Mouse (Mus musculus) erythroblast, embryonic 14.5 days (primary cell): Measurements from ENCODE around the gene Mettl8.

Experiments
- GATA1 ChIP-seq: IDR thresholded peaks from 2 replicates; pipeline ENCODE4 v1.6.1; 2012; ENCODE audit warnings: low read length, inconsistent platforms, mixed read lengths
- TAL1 ChIP-seq: IDR thresholded peaks from 3 replicates; pipeline ENCODE4 v1.6.1; 2012; ENCODE audit warnings: low read length, inconsistent platforms, mixed read lengths

- TF ChIP-seq GATA1 (no peak), TAL1 (no peak)
Observed at GRCm38 (mm10) chr2:71019704-71020375, 35.5 kb downstream of the Mettl8 start.
